Mouse (Mus musculus) Patski (cell line): ENCODE measurements around the gene Kif1a. TPM values are rescaled to one million over a fixed set of nuclear protein-coding genes. Genes with fewer than 3 reads are reported as not detected.

Experiments used
- ATAC-seq: fragments of 100-300 bp; one replicate; pipeline ENCODE4 v1.8.0; 2021
- CTCF ChIA-PET: fragments of 350-600 bp; sonication (Branson Sonifier 250); formaldehyde crosslinking; loops from one replicate; lab custom pipeline; 2022; ENCODE audit warnings: inconsistent platforms; lab: Charles Lee
- POLR2A ChIA-PET: fragments of 350-600 bp; sonication (Branson Sonifier 250); formaldehyde crosslinking; loops from one replicate; lab custom pipeline; 2022; ENCODE audit warnings: antibody characterized with exemption, inconsistent platforms; lab: Charles Lee
- DNase-seq: peaks from one replicate; pipeline ENCODE4 v3.0.0-alpha.2; 2011; ENCODE audit warnings: low read depth, low spot score
- H3K27me3 ChIP-seq: fragments of 371-371 bp; one replicate; pipeline ENCODE4 v1.5.1; 2021
- CTCF ChIP-seq: fragments of 100-300 bp; IDR thresholded peaks from one replicate; pipeline ENCODE4 v1.5.1; 2021
- in situ Hi-C: fragments of 300-500 bp; cut with MboI; formaldehyde crosslinking; loops from 3 replicates; pipeline ENCODE4 v1.11.1; 2018; ENCODE audit warnings: low pct_unique_long_range_greater_than_20kb, mixed read lengths
- polyA plus RNA-seq: library from polyadenylated mRNA; unstranded; gene quantifications from one replicate; pipeline ENCODE4 v1.2.3, GENCODE M21; 2021

The Kif1a gene
- not detected for polyA plus RNA-seq

- ATAC-seq (no peak), DNase-seq (no peak)
- in situ Hi-C loops, result no loop called here
- POLR2A ChIA-PET, result no interaction called here
- peaks cover 83% of the 10 kb centered on the region for H3K27me3 ChIP-seq
- no peak for TF ChIP-seq CTCF
- CTCF ChIA-PET, result no interaction called here
Measured at GRCm38 (mm10) chr1:93101571-93102061, at the start of gene Kif1a. Kif1a (minus strand) TSS chr1:93101951.

- no peak for TF ChIP-seq CTCF
- peaks cover 9% of the 10 kb centered on the region for H3K27me3 ChIP-seq
- DNase-seq (no peak), ATAC-seq (no peak)
- ChIA-PET POLR2A (no interaction called here), CTCF (no interaction called here)
- in situ Hi-C loops, result no loop called here
Measured at GRCm38 (mm10) chr1:93150907-93151661, 49.3 kb upstream of the Kif1a start.

GRCm38 (mm10) chr1:93144176-93144575, 42.4 kb upstream of the Kif1a start:
- peaks cover 9% of the 10 kb centered on the region for H3K27me3 ChIP-seq
- DNase-seq (no peak), ATAC-seq (no peak)
- CTCF ChIA-PET, result interaction anchor here (1.5 to 1.7 kb wide), 2 partner anchors 9 to 16 kb away, joined by 3 to 4 read pairs; partner anchors contain the start of gene Agxt
- POLR2A ChIA-PET, result no interaction called here
- in situ Hi-C loops, result no loop called here
- no peak for TF ChIP-seq CTCF

GRCm38 (mm10) chr1:93142871-93143270, 41.1 kb upstream of the Kif1a start:
- ChIA-PET POLR2A (no interaction called here), CTCF (no interaction called here)
- DNase-seq (no peak), ATAC-seq (no peak)
- no peak for TF ChIP-seq CTCF
- in situ Hi-C loops, result no loop called here
- H3K27me3 ChIP-seq, result peaks cover 9% of the 10 kb centered on the region

- ATAC-seq (no peak), DNase-seq (no peak)
- POLR2A ChIA-PET, result no interaction called here
- no peak for TF ChIP-seq CTCF
- H3K27me3 ChIP-seq, result peaks cover 7% of the 10 kb centered on the region
- CTCF ChIA-PET, result no interaction called here
- in situ Hi-C loops, result no loop called here
Measured at GRCm38 (mm10) chr1:93139713-93140112, 38.0 kb upstream of the Kif1a start.

- in situ Hi-C loops, result no loop called here
- peaks cover 3% of the 10 kb centered on the region for H3K27me3 ChIP-seq
- POLR2A ChIA-PET, result no interaction called here
- no peak for DNase-seq
- CTCF ChIA-PET, result no interaction called here
- TF ChIP-seq CTCF, result no peak
- ATAC-seq, result no peak
Measured at GRCm38 (mm10) chr1:93138534-93138933, 36.8 kb upstream of the Kif1a start.

GRCm38 (mm10) chr1:93135036-93135526, 33.3 kb upstream of the Kif1a start, which contains the start of gene Agxt:
Agxt (plus strand) TSS chr1:93135240.
- ChIA-PET POLR2A (no interaction called here), CTCF (interaction anchor here (0.9 kb wide), 1 partner anchor 9 kb away, joined by 3 read pairs; no protein-coding TSS in a partner anchor)
- no peak for DNase-seq
- in situ Hi-C loops, result no loop called here
- no peaks in the 10 kb centered on the region for H3K27me3 ChIP-seq
- no peak for TF ChIP-seq CTCF
- ATAC-seq, result no peak

- in situ Hi-C loops, result no loop called here
- no peaks in the 10 kb centered on the region for H3K27me3 ChIP-seq
- no peak for TF ChIP-seq CTCF
- ATAC-seq (no peak), DNase-seq (no peak)
- CTCF ChIA-PET, result interaction anchor here (1.5 kb wide), 1 partner anchor 13 kb away, joined by 3 read pairs; no protein-coding TSS in a partner anchor
- POLR2A ChIA-PET, result no interaction called here
Measured at GRCm38 (mm10) chr1:93132676-93133075, 30.9 kb upstream of the Kif1a start.

- DNase-seq (no peak), ATAC-seq (no peak)
- in situ Hi-C loops, result no loop called here
- ChIA-PET POLR2A (no interaction called here), CTCF (no interaction called here)
- H3K27me3 ChIP-seq, result no peaks in the 10 kb centered on the region
- no peak for TF ChIP-seq CTCF
Measured at GRCm38 (mm10) chr1:93130242-93130983, 28.7 kb upstream of the Kif1a start.

- TF ChIP-seq CTCF, result no peak
- peak; percentile 2 for DNase-seq
- H3K27me3 ChIP-seq, result no peaks in the 10 kb centered on the region
- POLR2A ChIA-PET, result no interaction called here
- in situ Hi-C loops, result no loop called here
- ATAC-seq, result no peak
- CTCF ChIA-PET, result interaction anchor here (0.7 to 1.7 kb wide), 11 partner anchors 9 to 223 kb away, joined by 3 to 11 read pairs (median 3); partner anchors contain the start of genes Mterf4, Pask and Ppp1r7
Measured at GRCm38 (mm10) chr1:93128710-93129349, 27.1 kb upstream of the Kif1a start.
